Mouse (Mus musculus): ENCODE results near the gene Bcl6b. TPM values are rescaled to one million over a fixed set of nuclear protein-coding genes. Genes with fewer than 3 reads are reported as not detected.

The Bcl6b gene
- polyA plus RNA-seq, 1 experiment = 5.6 TPM

DNA sequence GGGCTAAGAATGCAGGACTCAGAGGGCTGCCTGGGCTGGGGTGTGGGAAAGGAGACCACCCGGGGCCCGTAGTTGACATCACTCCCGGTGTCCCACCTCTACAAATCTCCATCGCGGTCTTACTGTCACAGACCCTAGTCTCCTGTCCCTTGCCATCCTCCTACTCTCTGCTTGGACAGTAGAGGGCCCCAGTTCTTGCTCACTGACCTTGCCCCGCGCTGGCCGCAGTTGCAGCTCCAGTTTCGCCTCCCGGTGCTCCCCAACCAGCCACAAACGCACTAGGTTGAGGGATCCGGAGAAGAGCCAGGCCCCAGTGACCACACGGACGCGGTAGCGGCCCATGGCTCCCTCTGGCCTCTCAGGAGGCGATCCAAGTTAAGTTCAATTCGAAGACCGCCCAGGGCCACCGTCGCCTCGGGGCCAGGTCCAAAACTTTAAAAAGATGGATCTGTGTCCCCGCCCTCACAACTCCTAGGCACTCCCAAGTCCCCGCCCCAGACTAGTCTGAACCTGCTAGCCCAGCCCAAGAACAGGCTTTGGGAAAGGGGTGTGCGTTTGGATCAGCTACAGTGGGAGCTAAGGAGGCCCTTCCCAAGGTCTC lies 25.4 kb upstream of the Bcl6b start, which contains the start of gene Alox12:
Gene Alox12, minus strand, starts transcription at position 423 of the 601 bp plus-strand sequence.
- DNase-seq (ENCODE audit: low read depth in 1 of 2, low spot score in 2 of 2) = no peak
- H3K27me3 ChIP-seq (ENCODE audit: control insufficient read depth, insufficient read depth, low read length) = peaks cover 7% of the 10 kb centered on the region
- H3K36me3 ChIP-seq (ENCODE audit: control insufficient read depth, insufficient read depth, low read length) = no peaks in the 10 kb centered on the region
- 21% methylated on average over 25 of the region's 25 CpGs for WGBS
- peak within 1 kb of the TSS; percentile 22; the same call in 1 of the 2 replicates for H3K4me3 ChIP-seq (ENCODE audit: extremely low read depth, insufficient read depth, insufficient read length)
- H3K27ac ChIP-seq (ENCODE audit: insufficient read depth, low read length) = no peak within 1 kb of the TSS
- H3K4me1 ChIP-seq (ENCODE audit: control insufficient read depth, insufficient read depth, insufficient read length) = peaks cover 4% of the 10 kb centered on the region; the same call in 1 of the 2 replicates
- TF ChIP-seq CTCF (IDR thresholded peaks at IDR 0.05; ENCODE audit: extremely low read depth, insufficient read depth, insufficient read length, insufficient replicate concordance) (no peak), POLR2A (IDR thresholded peaks at IDR 0.05; ENCODE audit: low read depth, low read length) (no peak)

DNA sequence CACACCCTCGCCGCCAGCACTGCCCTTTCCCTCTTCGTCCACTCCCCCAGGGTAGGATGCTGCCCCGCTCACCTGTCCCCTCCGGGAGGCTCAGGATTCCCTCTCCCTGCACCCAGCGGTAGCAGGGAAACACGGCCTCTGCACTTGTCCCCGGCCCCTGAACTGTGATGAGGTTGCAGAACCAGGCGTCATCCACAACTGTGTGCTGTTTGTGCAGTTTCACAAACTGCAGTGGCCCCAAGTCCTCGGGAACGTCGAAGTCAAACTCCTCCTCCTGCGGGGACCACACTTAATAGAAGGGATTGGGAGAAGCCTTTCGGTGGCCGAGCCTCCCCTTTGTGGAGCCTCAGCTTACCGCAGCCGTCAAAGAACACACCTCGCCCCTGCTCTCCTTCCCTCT lies 24.7 kb upstream of the Bcl6b start:
- DNase-seq (ENCODE audit: low read depth in 1 of 2, low spot score in 2 of 2) = no peak
- Histone ChIP-seq H3K4me1 (ENCODE audit: control insufficient read depth, insufficient read depth, insufficient read length) (peaks cover 4% of the 10 kb centered on the region; the same call in 1 of the 2 replicates), H3K36me3 (ENCODE audit: control insufficient read depth, insufficient read depth, low read length) (no peaks in the 10 kb centered on the region), H3K4me3 (ENCODE audit: extremely low read depth, insufficient read depth, insufficient read length) (peak overlapping the region; percentile 22; the same call in 1 of the 2 replicates), H3K27me3 (ENCODE audit: control insufficient read depth, insufficient read depth, low read length) (peaks cover 7% of the 10 kb centered on the region), H3K27ac (ENCODE audit: insufficient read depth, low read length) (no peak overlapping the region)
- TF ChIP-seq POLR2A (IDR thresholded peaks at IDR 0.05; ENCODE audit: low read depth, low read length) = no peak
- TF ChIP-seq CTCF (IDR thresholded peaks at IDR 0.05; ENCODE audit: extremely low read depth, insufficient read depth, insufficient read length, insufficient replicate concordance) = no peak
- 5% methylated on average over 18 of the region's 18 CpGs for WGBS

DNA sequence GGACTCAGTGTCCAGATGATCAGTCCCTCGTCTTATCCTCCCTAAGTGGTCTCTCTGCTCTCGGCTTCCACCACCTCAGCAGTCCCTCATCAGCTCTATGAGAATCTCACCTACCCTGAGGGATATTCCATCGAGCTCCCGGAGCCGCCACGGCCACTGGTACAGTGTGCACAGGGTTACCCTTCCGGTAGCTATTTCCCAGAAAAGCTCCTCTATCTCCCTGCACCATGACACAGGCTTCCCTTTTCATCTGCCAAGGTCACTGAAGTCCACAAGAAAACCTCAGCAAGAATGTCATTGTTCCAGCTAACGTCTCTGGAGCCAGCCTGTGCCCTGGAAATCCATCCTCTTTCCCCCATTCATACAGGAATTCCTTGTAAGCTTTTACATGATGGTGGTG lies 22.3 kb upstream of the Bcl6b start:
- WGBS = 81% methylated on average over 8 of the region's 8 CpGs
- H3K27ac ChIP-seq (ENCODE audit: insufficient read depth, low read length) = no peak overlapping the region
- DNase-seq (ENCODE audit: low read depth in 1 of 2, low spot score in 2 of 2) = no peak
- H3K4me1 ChIP-seq (ENCODE audit: control insufficient read depth, insufficient read depth, insufficient read length) = peaks cover 4% of the 10 kb centered on the region; the same call in 1 of the 2 replicates
- no peaks in the 10 kb centered on the region for H3K36me3 ChIP-seq (ENCODE audit: control insufficient read depth, insufficient read depth, low read length)
- TF ChIP-seq POLR2A (IDR thresholded peaks at IDR 0.05; ENCODE audit: low read depth, low read length) (no peak), CTCF (IDR thresholded peaks at IDR 0.05; ENCODE audit: extremely low read depth, insufficient read depth, insufficient read length, insufficient replicate concordance) (no peak)
- H3K4me3 ChIP-seq (ENCODE audit: extremely low read depth, insufficient read depth, insufficient read length) = no peak overlapping the region
- H3K27me3 ChIP-seq (ENCODE audit: control insufficient read depth, insufficient read depth, low read length) = peaks cover 7% of the 10 kb centered on the region

DNA sequence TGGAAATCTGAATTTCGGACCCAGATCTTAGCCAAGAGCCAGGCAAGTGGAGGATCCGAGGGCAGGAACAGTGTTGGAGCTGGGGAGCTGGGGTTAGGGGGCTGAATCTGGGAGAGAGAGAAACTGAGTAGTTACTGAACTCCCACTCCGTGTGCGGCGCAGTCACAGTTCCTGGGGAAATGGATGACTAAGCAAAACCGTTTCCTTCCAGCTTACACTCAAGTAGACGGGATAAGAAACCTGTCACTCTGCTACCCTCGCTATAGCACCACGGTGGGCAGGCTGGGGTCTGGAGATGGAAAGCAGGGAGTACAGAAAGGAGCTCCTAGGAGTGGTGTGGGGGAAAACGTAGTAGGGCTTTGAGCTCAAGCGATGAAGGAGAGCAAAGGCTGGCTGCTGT lies 20.6 kb upstream of the Bcl6b start:
- Histone ChIP-seq H3K4me3 (ENCODE audit: extremely low read depth, insufficient read depth, insufficient read length) (no peak overlapping the region), H3K27ac (ENCODE audit: insufficient read depth, low read length) (no peak overlapping the region), H3K36me3 (ENCODE audit: control insufficient read depth, insufficient read depth, low read length) (no peaks in the 10 kb centered on the region), H3K4me1 (ENCODE audit: control insufficient read depth, insufficient read depth, insufficient read length) (peaks cover 4% of the 10 kb centered on the region; the same call in 1 of the 2 replicates), H3K27me3 (ENCODE audit: control insufficient read depth, insufficient read depth, low read length) (peaks cover 7% of the 10 kb centered on the region)
- WGBS = 32% methylated on average over 11 of the region's 11 CpGs
- TF ChIP-seq CTCF (IDR thresholded peaks at IDR 0.05; ENCODE audit: extremely low read depth, insufficient read depth, insufficient read length, insufficient replicate concordance) (no peak), POLR2A (IDR thresholded peaks at IDR 0.05; ENCODE audit: low read depth, low read length) (no peak)
- DNase-seq (ENCODE audit: low read depth in 1 of 2, low spot score in 2 of 2) = no peak

DNA sequence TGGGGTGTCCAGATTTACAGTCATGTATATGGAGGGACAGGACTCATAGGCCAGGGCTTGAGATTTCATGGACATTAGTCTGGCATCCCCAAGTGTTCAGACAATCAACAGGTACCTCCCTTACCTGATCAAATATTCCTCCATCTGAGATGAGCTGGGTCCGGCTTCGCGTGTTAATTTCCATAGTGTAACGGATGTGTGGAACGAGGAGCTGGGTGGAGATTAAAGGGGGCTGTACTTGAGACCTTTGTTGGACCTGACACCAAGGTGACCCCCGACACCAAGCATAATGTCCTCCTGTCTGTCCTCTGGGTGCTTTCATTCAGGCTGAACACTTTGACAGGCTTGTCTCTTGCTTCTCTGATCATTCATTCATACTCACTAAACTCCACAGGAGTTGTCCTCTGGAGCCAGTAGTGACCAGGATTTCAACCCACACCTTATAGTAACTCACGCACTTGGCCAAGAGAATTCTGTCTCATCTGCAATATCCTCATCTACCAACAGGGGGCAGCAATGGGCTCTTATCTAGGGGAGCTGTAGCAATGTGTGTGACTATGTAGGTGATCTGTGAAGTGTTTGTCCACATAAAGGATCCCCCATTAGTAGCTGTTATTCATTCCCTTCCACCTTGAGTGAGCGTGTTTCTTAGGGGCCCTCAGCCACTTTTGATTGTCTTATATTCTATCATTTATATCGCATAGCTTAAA lies 17.7 kb upstream of the Bcl6b start:
- no peak overlapping the region for H3K4me3 ChIP-seq (ENCODE audit: extremely low read depth, insufficient read depth, insufficient read length)
- no peak overlapping the region for H3K27ac ChIP-seq (ENCODE audit: insufficient read depth, low read length)
- H3K4me1 ChIP-seq (ENCODE audit: control insufficient read depth, insufficient read depth, insufficient read length) = no peaks in the 10 kb centered on the region
- no peaks in the 10 kb centered on the region for H3K36me3 ChIP-seq (ENCODE audit: control insufficient read depth, insufficient read depth, low read length)
- WGBS = 54% methylated on average over 9 of the region's 9 CpGs
- DNase-seq (ENCODE audit: low read depth in 1 of 2, low spot score in 2 of 2) = peak in 1 of 2 experiments; percentile 65
- no peaks in the 10 kb centered on the region for H3K27me3 ChIP-seq (ENCODE audit: control insufficient read depth, insufficient read depth, low read length)
- TF ChIP-seq POLR2A (IDR thresholded peaks at IDR 0.05; ENCODE audit: low read depth, low read length) = no peak
- TF ChIP-seq CTCF (IDR thresholded peaks at IDR 0.05; ENCODE audit: extremely low read depth, insufficient read depth, insufficient read length, insufficient replicate concordance) = peak; percentile 41; the same call in 1 of the 2 replicates

DNA sequence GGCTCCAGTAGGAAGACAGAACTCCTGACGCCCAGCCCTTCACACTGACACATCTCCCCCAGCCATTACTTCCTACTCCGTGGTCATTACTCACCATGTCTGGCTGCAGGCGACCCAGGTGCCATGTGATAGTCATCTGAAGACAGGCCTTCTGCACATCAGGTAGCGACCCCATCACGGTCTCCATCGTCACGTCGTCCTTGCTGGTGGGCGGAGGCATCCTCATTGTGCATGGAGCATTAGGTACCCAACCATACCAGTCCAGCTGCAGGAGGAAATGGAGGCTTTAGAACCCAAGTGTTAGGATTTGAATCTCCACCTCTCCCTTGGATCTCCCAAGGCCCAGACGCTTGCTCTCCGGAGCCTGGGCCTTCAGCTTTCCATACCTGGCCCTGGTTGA lies 13.0 kb upstream of the Bcl6b start:
- TF ChIP-seq POLR2A (IDR thresholded peaks at IDR 0.05; ENCODE audit: low read depth, low read length) = no peak
- TF ChIP-seq CTCF (IDR thresholded peaks at IDR 0.05; ENCODE audit: extremely low read depth, insufficient read depth, insufficient read length, insufficient replicate concordance) = no peak
- 75% methylated on average over 11 of the region's 11 CpGs for WGBS
- no peaks in the 10 kb centered on the region for H3K36me3 ChIP-seq (ENCODE audit: control insufficient read depth, insufficient read depth, low read length)
- no peaks in the 10 kb centered on the region for H3K27me3 ChIP-seq (ENCODE audit: control insufficient read depth, insufficient read depth, low read length)
- no peak overlapping the region for H3K27ac ChIP-seq (ENCODE audit: insufficient read depth, low read length)
- peaks cover 3% of the 10 kb centered on the region; the same call in 1 of the 2 replicates for H3K4me1 ChIP-seq (ENCODE audit: control insufficient read depth, insufficient read depth, insufficient read length)
- H3K4me3 ChIP-seq (ENCODE audit: extremely low read depth, insufficient read depth, insufficient read length) = no peak overlapping the region
- DNase-seq (ENCODE audit: low read depth in 1 of 2, low spot score in 2 of 2) = no peak

All from spleen, adult 2 months (tissue).